Mouse (Mus musculus) C2C12 (cell line): ENCODE results near the gene Luc7l. TPM values are rescaled to one million over a fixed set of nuclear protein-coding genes. Genes with fewer than 3 reads are reported as not detected.
"Not testable (repeated sequence)": the region's sequence is repeated elsewhere in the genome, so short reads cannot be mapped to it uniquely, and the experiment has no call there.

ENCODE experiments used
- H3K27me3 ChIP-seq: one replicate; pipeline ENCODE4 v1.6.1; 2011; ENCODE audit not compliant: control insufficient read depth, insufficient read depth, insufficient read length
- H3K36me3 ChIP-seq: one replicate; pipeline ENCODE4 v1.6.1; 2011; ENCODE audit not compliant: control insufficient read depth, insufficient read depth
- H3K4me3 ChIP-seq: one replicate; pipeline ENCODE4 v1.5.1; 2011; ENCODE audit warnings: mild to moderate bottlenecking, control low read depth; ENCODE audit not compliant: poor library complexity, insufficient read depth, severe bottlenecking
- H3K79me2 ChIP-seq: one replicate; pipeline ENCODE4 v1.6.1; 2011; ENCODE audit not compliant: control insufficient read depth, insufficient read depth
- H3K79me3 ChIP-seq: one replicate; pipeline ENCODE4 v1.6.1; 2011; ENCODE audit warnings: low read depth, control low read depth
- H3ac ChIP-seq: one replicate; pipeline ENCODE3; 2011; ENCODE audit warnings: low read depth; ENCODE audit not compliant: control insufficient read depth, insufficient read length
- CEBPB ChIP-seq: IDR thresholded peaks from one replicate; pipeline ENCODE4 v1.6.1; 2011; ENCODE audit warnings: low read depth, mild to moderate bottlenecking, control low read depth, moderate library complexity
- CTCF ChIP-seq: IDR thresholded peaks from one replicate; pipeline ENCODE4 v1.5.1; 2011; ENCODE audit not compliant: control insufficient read depth, insufficient read depth, insufficient read length
- FOSL1 ChIP-seq: IDR thresholded peaks from one replicate; pipeline ENCODE4 v1.8.0; 2011; ENCODE audit warnings: mild to moderate bottlenecking, low read length; ENCODE audit not compliant: poor library complexity, insufficient read depth, severe bottlenecking
- MAX ChIP-seq: IDR thresholded peaks from one replicate; pipeline ENCODE4 v1.6.1; 2011; ENCODE audit warnings: mild to moderate bottlenecking, control low read depth
- MYOD1 ChIP-seq: IDR thresholded peaks from one replicate; pipeline ENCODE4 v1.6.1; 2011; ENCODE audit warnings: low read depth; ENCODE audit not compliant: control insufficient read depth, insufficient read length
- MYOG ChIP-seq: IDR thresholded peaks from one replicate; pipeline ENCODE4 v1.6.1; 2011; ENCODE audit not compliant: control insufficient read depth, insufficient read length; ENCODE audit errors: extremely low read depth
- USF1 ChIP-seq: IDR thresholded peaks from one replicate; pipeline ENCODE4 v1.6.1; 2011; ENCODE audit warnings: low read depth, mild to moderate bottlenecking, control low read depth, moderate library complexity
- polyA plus RNA-seq: library from polyadenylated mRNA; unstranded; fragments of >200 nt; fragmentation: generic; extraction: Trizol; gene quantifications from one replicate; pipeline ENCODE4 v1.2.1, GENCODE M21; 2012; ENCODE audit warnings: missing spikeins

Gene Luc7l
- polyA plus RNA-seq, 1 experiment, result 45.0 TPM

- TF ChIP-seq USF1 (no peak), FOSL1 (no peak), MAX (no peak), CTCF (no peak), MYOD1 (no peak), CEBPB (no peak), MYOG (no peak)
- Histone ChIP-seq H3K4me3 (no peak overlapping the region), H3ac (no peak overlapping the region), H3K27me3 (no peaks in the 10 kb centered on the region), H3K79me3 (no peaks in the 10 kb centered on the region), H3K36me3 (peaks cover 77% of the 10 kb centered on the region), H3K79me2 (peaks cover 6% of the 10 kb centered on the region)
Observed at GRCm38 (mm10) chr17:26275933-26276332, 23.2 kb downstream of the Luc7l start.

GRCm38 (mm10) chr17:26276711-26277110 is 24.0 kb downstream of the Luc7l start:
- Histone ChIP-seq H3ac (no peak overlapping the region), H3K79me2 (peaks cover 6% of the 10 kb centered on the region), H3K79me3 (no peaks in the 10 kb centered on the region), H3K27me3 (no peaks in the 10 kb centered on the region), H3K4me3 (no peak overlapping the region), H3K36me3 (peaks cover 77% of the 10 kb centered on the region)
- TF ChIP-seq MYOG (no peak), MYOD1 (no peak), CTCF (no peak), USF1 (no peak), MAX (no peak), FOSL1 (no peak), CEBPB (no peak)

GRCm38 (mm10) chr17:26286199-26286955 is 33.7 kb downstream of the Luc7l start:
- no peak overlapping the region for H3K4me3 ChIP-seq
- H3K27me3 ChIP-seq, result no peaks in the 10 kb centered on the region
- no peak overlapping the region for H3ac ChIP-seq
- H3K79me2 ChIP-seq, result no peaks in the 10 kb centered on the region
- no peaks in the 10 kb centered on the region for H3K79me3 ChIP-seq
- no peak for TF ChIP-seq MYOG
- peaks cover 68% of the 10 kb centered on the region for H3K36me3 ChIP-seq

GRCm38 (mm10) chr17:26289475-26289874 is 36.8 kb downstream of the Luc7l start:
- Histone ChIP-seq H3K4me3 (no peak overlapping the region), H3ac (no peak overlapping the region), H3K79me2 (no peaks in the 10 kb centered on the region), H3K36me3 (peaks cover 38% of the 10 kb centered on the region), H3K27me3 (no peaks in the 10 kb centered on the region), H3K79me3 (no peaks in the 10 kb centered on the region)
- TF ChIP-seq MAX (no peak), CEBPB (no peak), MYOG (no peak), FOSL1 (no peak), CTCF (no peak), USF1 (no peak), MYOD1 (no peak)

- H3K36me3 ChIP-seq, H3K79me2 ChIP-seq, H3K79me3 ChIP-seq, H3ac ChIP-seq, H3K4me3 ChIP-seq: not testable (repeated sequence)
- peaks cover 20% of the 10 kb centered on the region for H3K27me3 ChIP-seq
Observed at GRCm38 (mm10) chr17:26298318-26298717, 45.6 kb downstream of the Luc7l start.

- Histone ChIP-seq H3ac (no peak overlapping the region), H3K27me3 (peaks cover 15% of the 10 kb centered on the region), H3K36me3 (no peaks in the 10 kb centered on the region), H3K79me2 (no peaks in the 10 kb centered on the region), H3K4me3 (no peak overlapping the region), H3K79me3 (no peaks in the 10 kb centered on the region)
- TF ChIP-seq MYOG (no peak), CTCF (peak; percentile 10)
Observed at GRCm38 (mm10) chr17:26314291-26314690, 61.6 kb downstream of the Luc7l start.
